Mouse (Mus musculus): ENCODE measurements at regions not wholly inside any gene's neighbourhood (a gene's known extent, or its start where the extent isn't known, plus 50 kb on each side); places are given as distances from the start of the nearest gene placed in this dataset.

DNA sequence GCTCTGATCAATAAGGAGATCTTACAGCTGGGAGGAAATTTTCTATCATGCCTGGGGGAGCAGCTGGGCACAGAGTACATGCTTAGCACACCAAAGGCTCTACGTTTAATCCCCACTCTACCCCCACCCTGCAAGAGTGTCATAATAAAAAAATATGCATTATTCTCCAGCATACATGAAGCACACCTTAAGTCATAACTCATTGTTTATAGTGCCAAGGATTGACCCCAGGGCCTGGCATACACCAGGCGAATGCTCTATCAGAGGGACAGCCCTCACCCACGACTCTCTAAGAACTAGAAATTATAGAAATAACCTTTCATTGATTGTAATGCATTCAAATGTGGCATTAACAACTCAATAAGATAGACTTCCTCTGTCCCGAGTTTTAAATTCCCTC is 59.4 kb upstream of the Ppp2r5c start:
- no peak for DNase-seq

DNA sequence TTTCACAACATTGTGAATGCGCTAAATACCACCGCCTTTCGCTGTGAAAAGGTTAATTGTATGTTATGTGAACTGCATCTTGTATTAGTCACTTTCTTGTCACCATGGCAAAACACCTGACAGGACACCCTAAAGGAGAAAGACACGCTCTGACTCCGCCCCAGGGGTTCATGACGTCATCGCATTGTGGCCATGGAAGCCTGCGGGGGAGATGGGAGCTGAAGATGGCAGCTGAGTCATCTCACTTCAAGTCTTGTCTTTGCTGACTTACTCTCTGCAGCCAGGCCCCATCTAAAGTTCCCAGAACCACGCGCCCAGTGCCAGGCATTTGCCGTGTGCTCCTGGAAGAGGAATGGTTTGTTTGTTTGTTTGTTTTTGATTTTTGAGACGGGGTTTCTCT is 57.5 kb upstream of the Ppp2r5c start:
- no peak for DNase-seq

DNA sequence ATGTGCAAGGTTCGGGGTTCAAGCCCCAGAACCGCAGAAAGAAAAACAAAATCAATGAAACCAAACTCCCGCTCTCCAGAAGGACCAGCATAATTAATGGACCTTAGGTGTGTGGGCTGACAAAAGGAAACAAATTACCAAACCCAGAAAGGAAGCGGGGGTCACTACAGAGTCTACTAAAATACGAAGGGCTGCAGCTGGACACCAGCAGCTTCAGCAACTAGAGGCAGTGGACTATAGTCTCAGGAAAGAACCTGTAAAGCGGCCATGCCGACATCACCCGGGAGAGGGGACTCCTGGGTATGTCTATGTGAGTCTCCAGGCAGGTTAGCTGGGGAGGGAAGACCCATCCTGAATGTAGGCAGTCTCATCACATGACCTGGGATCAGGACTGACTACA is 55.5 kb upstream of the Ppp2r5c start:
- DNase-seq: no peak

DNA sequence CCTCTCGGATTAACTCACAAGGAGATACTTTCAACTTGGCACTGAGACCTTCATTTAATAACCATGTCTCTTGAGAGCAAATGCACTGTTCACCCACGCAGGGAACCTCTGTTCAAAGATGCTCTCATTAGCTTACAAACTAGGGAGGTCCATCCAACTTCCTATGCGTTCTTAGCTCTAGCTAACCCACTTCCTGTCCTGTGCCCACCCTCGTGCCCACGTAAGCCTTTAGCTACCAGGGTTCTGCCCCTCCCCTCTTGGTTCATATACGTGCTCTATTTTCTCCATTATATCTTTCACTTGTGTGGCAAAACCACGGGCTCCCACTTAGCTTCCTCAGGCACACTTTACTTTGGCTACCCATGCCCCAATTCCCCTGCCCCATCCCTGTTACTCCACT is 53.4 kb upstream of the Ppp2r5c start:
- no peak for DNase-seq

All from heart, adult 18-20 months (tissue).